Mouse (Mus musculus) liver, embryonic 15.5 days (tissue): Measurements from ENCODE around the gene Tex19.1. TPM values are rescaled to one million over a fixed set of nuclear protein-coding genes. Genes with fewer than 3 reads are reported as not detected.

Source experiments
- ATAC-seq: fragments of 200-750 bp; cut with Nextera tagmentation; 2 replicates; pipeline ENCODE4 v1.8.0; 2017; ENCODE audit warnings: moderate number of reproducible peaks, mild to moderate bottlenecking, moderate library complexity; ENCODE audit not compliant: insufficient read depth
- H3K27ac ChIP-seq: fragments of 300-500 bp; sonication (generic); replicated peaks from 2 replicates; pipeline ENCODE4 v1.5.1; 2015; ENCODE audit warnings: mild to moderate bottlenecking, inconsistent platforms
- H3K27me3 ChIP-seq: fragments of 300-500 bp; sonication (generic); 2 replicates; pipeline ENCODE4 v1.6.1; 2015; ENCODE audit warnings: mild to moderate bottlenecking, inconsistent platforms
- H3K36me3 ChIP-seq: fragments of 300-500 bp; sonication (generic); replicated peaks from 2 replicates; pipeline ENCODE4 v1.6.1; 2015; ENCODE audit warnings: moderate library complexity, mild to moderate bottlenecking, inconsistent platforms
- H3K4me1 ChIP-seq: fragments of 300-500 bp; sonication (generic); replicated peaks from 2 replicates; pipeline ENCODE4 v1.6.1; 2015; ENCODE audit warnings: inconsistent platforms
- H3K4me2 ChIP-seq: fragments of 300-500 bp; sonication (generic); 2 replicates; pipeline ENCODE4 v1.6.1; 2015; ENCODE audit warnings: moderate library complexity, mild to moderate bottlenecking, inconsistent platforms
- H3K4me3 ChIP-seq: fragments of 300-500 bp; sonication (generic); replicated peaks from 2 replicates; pipeline ENCODE4 v1.5.1; 2015; ENCODE audit warnings: mild to moderate bottlenecking, inconsistent platforms
- H3K9ac ChIP-seq: fragments of 300-500 bp; sonication (generic); 2 replicates; pipeline ENCODE4 v1.6.1; 2015; ENCODE audit warnings: moderate library complexity, mild to moderate bottlenecking, inconsistent platforms
- H3K9me3 ChIP-seq: fragments of 300-500 bp; sonication (generic); replicated peaks from 2 replicates; pipeline ENCODE4 v1.6.1; 2016; ENCODE audit warnings: inconsistent platforms
- WGBS: fragments of 180-500 bp; shearing (Covaris S2); methylation state at CpG from one replicate; pipeline ENCODE4 v1.1.7; 2015; ENCODE audit warnings: mixed read lengths; ENCODE audit not compliant: insufficient replicate concordance; 5-methylcytosine and 5-hydroxymethylcytosine counted together
- polyA plus RNA-seq: library from polyadenylated mRNA; unstranded; fragments of >200 nt; fragmentation: Nextera tagmentation; extraction: Ambion mirVana; gene quantifications from 2 replicates; pipeline ENCODE4 v1.2.1, GENCODE M21; 2015

Tex19.1 gene
- polyA plus RNA-seq, 1 experiment from 2014 or later: 0.09 TPM

GRCm38 (mm10) chr11:121189681-121190080 lies 43.7 kb downstream of the Tex19.1 start:
- Histone ChIP-seq H3K27me3 (no peaks in the 10 kb centered on the region), H3K4me1 (no peaks in the 10 kb centered on the region), H3K9me3 (no peaks in the 10 kb centered on the region), H3K36me3 (no peaks in the 10 kb centered on the region), H3K27ac (no peak overlapping the region), H3K4me3 (no peak overlapping the region), H3K4me2 (no peak overlapping the region), H3K9ac (no peak overlapping the region)
- no peak for ATAC-seq
- WGBS: 65% methylated on average over 3 of the region's 3 CpGs

- no peak for ATAC-seq
- Histone ChIP-seq H3K9me3 (no peaks in the 10 kb centered on the region), H3K4me3 (no peak overlapping the region), H3K4me1 (no peaks in the 10 kb centered on the region), H3K9ac (no peak overlapping the region), H3K36me3 (no peaks in the 10 kb centered on the region), H3K27ac (no peak overlapping the region), H3K4me2 (no peak overlapping the region), H3K27me3 (no peaks in the 10 kb centered on the region)
- 31% methylated on average over 2 of the region's 2 CpGs for WGBS
These were observed 46.8 kb downstream of the Tex19.1 start for GRCm38 (mm10) chr11:121192742-121193141.

- Histone ChIP-seq H3K4me2 (no peak overlapping the region), H3K9me3 (no peaks in the 10 kb centered on the region), H3K9ac (no peak overlapping the region), H3K27me3 (no peaks in the 10 kb centered on the region), H3K36me3 (no peaks in the 10 kb centered on the region), H3K4me3 (no peak overlapping the region), H3K4me1 (no peaks in the 10 kb centered on the region), H3K27ac (no peak overlapping the region)
- WGBS: 61% methylated on average over 3 of the region's 3 CpGs
- no peak for ATAC-seq
These were observed 47.5 kb downstream of the Tex19.1 start for GRCm38 (mm10) chr11:121193415-121193814.

Other genes starting within 250 kb of the Tex19.1 start
- 1.8 TPM in 2 replicates for gene Ccdc57, start 213.3 kb upstream of the Tex19.1 start, polyA plus RNA-seq
- gene Slc16a3, start 197.7 kb upstream of the Tex19.1 start, polyA plus RNA-seq: 73.5 and 82.2 TPM in 2 replicates
- 36.1 and 38.5 TPM in 2 replicates for gene Csnk1d, start 154.8 kb upstream of the Tex19.1 start, polyA plus RNA-seq
- 0.70 and 0.97 TPM in 2 replicates for gene Cd7, start 106.7 kb upstream of the Tex19.1 start, polyA plus RNA-seq
- 0.08 and 0.23 TPM in 2 replicates for gene Sectm1b, start 82.6 kb upstream of the Tex19.1 start, polyA plus RNA-seq
- 0.68 and 1.7 TPM in 2 replicates for gene Sectm1a, start 64.9 kb upstream of the Tex19.1 start, polyA plus RNA-seq
- 0.06 and 0.07 TPM in 2 replicates for gene Tex19.2, start 27.5 kb upstream of the Tex19.1 start, polyA plus RNA-seq
- 0.05 and 0.13 TPM in 2 replicates for gene Uts2r, start 14.1 kb downstream of the Tex19.1 start, polyA plus RNA-seq
- gene Hexdc, start 58.3 kb downstream of the Tex19.1 start, polyA plus RNA-seq: 3.0 and 3.7 TPM in 2 replicates
- 14.3 and 16.3 TPM in 2 replicates for gene Ogfod3, start 58.6 kb downstream of the Tex19.1 start, polyA plus RNA-seq
- 20.5 and 20.7 TPM in 2 replicates for gene Cybc1, start 83.2 kb downstream of the Tex19.1 start, polyA plus RNA-seq
- gene Narf, start 91.1 kb downstream of the Tex19.1 start, polyA plus RNA-seq: 117 and 136 TPM in 2 replicates
- 2.8 and 3.9 TPM in 2 replicates for gene Foxk2, start 113.8 kb downstream of the Tex19.1 start, polyA plus RNA-seq
- gene Wdr45b, start 208.3 kb downstream of the Tex19.1 start, polyA plus RNA-seq: 18.5 and 20.1 TPM in 2 replicates
- gene Rab40b, start 242.1 kb downstream of the Tex19.1 start, polyA plus RNA-seq: 1.3 and 1.4 TPM in 2 replicates